Mouse (Mus musculus) ovary, postnatal 36 days (tissue): ENCODE results near the gene Fat4.

Source experiments
- DNase-seq: peaks from one replicate; pipeline ENCODE4 v3.0.0; 2022; ENCODE audit warnings: low spot score, mixed read lengths

Fat4 gene

GRCm38 (mm10) chr3:38967480-38967879, 80.7 kb downstream of the Fat4 start:
- no peak for DNase-seq

- DNase-seq, result no peak
Measured at GRCm38 (mm10) chr3:38986379-38986778, 99.6 kb downstream of the Fat4 start.

GRCm38 (mm10) chr3:38989181-38989580, 102.4 kb downstream of the Fat4 start:
- no peak for DNase-seq

DNA sequence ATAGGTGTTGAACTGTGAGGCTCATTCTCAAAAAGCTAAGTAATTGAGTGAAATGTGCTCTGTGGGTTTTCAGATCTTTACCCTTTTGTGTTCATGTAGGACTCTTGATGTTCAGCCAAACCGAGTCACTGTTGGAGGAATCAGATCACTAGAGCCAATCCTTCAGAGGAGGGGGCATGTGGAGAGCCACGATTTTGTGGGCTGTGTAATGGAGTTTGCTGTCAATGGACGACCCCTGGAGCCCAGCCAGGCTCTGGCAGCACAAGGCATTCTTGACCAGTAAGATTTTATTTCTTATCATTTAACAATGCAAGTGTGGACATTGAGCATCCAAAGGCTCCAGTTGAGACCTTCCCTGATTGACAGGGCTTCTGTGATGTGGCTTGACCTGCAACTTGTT, 113.3 kb downstream of the Fat4 start:
- no peak for DNase-seq

GRCm38 (mm10) chr3:39010544-39010943, 123.8 kb downstream of the Fat4 start:
- DNase-seq, result no peak

GRCm38 (mm10) chr3:39017633-39018032, 130.9 kb downstream of the Fat4 start:
- DNase-seq, result no peak

DNA sequence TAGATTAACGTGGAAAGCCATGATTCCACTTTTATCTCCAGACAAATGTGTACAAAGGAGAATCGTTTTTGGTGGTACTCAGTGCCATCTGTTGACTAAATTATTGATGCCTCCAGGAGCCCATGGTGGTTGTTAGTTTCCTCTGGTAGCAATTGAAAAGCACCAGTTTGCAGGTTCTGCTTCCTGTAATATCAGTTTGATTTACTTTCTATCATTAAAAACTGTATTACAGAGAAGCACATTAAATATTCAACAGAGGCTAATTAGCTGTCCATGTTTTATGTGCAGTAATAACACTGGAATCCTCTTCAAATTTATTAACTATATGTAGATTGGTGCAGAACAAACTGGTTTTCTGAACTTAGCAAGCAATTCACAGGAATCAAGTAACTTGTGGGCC, 149.4 kb downstream of the Fat4 start:
- no peak for DNase-seq

DNA sequence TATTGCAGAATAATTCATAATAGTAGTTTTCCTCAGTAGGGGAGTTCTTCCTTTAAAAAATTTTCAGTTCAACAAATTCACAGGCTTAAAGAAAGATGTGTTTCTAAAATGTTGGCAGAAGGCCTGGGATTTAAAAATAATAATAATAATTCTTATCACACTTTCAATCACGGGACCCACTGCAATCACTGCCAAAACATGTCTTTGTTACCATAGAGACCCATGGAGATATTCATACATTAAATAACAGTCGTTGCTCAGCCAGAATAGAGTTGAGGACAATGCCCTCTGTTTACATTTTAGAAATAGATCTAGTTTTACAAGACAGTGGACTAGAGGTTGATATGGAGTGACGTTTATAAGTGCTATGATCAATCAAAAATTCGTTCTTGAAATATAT, 159.7 kb downstream of the Fat4 start:
- no peak for DNase-seq

GRCm38 (mm10) chr3:39047621-39048303, 161.0 kb downstream of the Fat4 start:
- no peak for DNase-seq

DNA sequence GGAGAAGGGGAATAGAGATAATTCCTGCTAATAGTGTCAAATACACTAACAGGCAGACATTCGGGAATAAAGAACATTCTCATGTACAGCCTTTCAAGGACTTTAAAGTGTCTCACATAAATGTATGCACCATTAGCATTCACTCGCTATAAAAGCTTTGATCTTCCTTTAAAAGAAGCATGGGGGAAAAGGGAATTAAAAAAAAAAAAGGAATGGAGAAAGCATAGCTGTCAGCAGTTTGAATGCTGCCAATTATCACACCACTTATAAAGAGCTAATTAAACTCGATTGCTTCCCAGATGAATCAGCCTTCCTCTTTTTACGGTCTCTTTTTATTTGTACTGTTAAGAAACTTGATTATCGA, 161.5 kb downstream of the Fat4 start:
- no peak for DNase-seq

DNA sequence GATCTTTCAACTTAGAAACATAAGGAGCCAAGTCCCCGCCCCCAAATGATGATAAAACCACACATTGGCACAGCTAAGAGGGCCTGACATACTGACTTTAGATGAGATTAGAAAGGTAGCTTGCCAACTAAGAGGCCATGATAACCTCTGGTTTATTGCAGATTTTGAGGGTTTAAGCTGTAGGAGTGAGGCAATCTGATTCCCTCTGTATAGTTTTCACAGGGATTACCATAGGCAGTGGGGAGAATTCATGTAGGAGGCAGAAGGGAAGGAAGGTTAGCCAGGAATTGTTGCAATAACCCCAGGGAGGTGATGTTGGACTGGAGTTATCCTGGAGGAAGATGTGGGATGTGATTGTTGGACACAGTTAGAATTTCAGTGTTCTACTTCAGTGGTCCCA, 163.4 kb downstream of the Fat4 start:
- no peak for DNase-seq

- no peak for DNase-seq
Measured at GRCm38 (mm10) chr3:39053072-39053471, 166.3 kb downstream of the Fat4 start.
